ENCODE assay signal across 10 mouse cellular contexts in the genomic region with DNA sequence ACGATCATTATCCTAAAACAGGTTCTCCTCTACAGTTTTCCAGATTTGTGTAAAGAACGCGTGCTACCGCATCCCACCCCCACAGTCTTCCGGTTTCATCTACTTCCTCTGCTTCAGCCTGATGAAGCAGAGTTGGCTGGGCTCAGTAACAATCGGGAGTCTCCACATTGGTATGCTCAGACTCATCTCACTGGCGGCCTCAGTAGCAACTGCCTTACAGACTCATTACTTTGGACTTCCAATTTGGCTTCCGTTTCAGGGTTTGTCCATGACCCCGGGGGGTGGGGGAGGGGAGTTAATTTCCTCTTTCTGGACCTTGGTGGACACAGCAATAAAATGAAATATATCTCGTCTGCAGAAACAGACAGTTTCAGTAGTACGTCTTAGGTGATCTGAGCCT. TPM values are rescaled to one million over a fixed set of nuclear protein-coding genes. Genes with fewer than 3 reads are reported as not detected.
DNase-seq lines count a peak whose midpoint lies in the region; ATAC-seq and TF ChIP-seq lines count a peak whose summit lies in the region.
"Had no signal": no experiment of that assay in that cellular context is flagged by ENCODE, and none has a peak within 500 bp of the region (broad histone marks: within the 10 kb centered on the region; RNA-seq: fewer than 3 reads in every experiment).

No protein-coding gene starts in this region.

- ATAC-seq in intestine, embryonic 15.5 days, result no peak
- no peak for ATAC-seq in intestine, postnatal 0 days
- no peak for ATAC-seq in embryonic facial prominence, embryonic 13.5 days (ENCODE audit: insufficient number of reproducible peaks, insufficient read depth, low FRiP score, low TSS enrichment, low read depth)
- ATAC-seq in limb, embryonic 11.5 days (ENCODE audit: insufficient number of reproducible peaks, low FRiP score, low TSS enrichment, low read depth), result no peak
- ATAC-seq in midbrain, embryonic 15.5 days (replicated peaks), result no peak
- ATAC-seq: forebrain, embryonic 13.5 days had no signal

- peak overlapping the region; percentile 6; the same call in 1 of the 2 replicates for H3K4me2 ChIP-seq in intestine, embryonic 15.5 days (replicated peaks)
- no peak overlapping the region for H3K4me2 ChIP-seq in intestine, postnatal 0 days (replicated peaks; ENCODE audit: low read depth)
- H3K4me2 ChIP-seq in embryonic facial prominence, embryonic 13.5 days, result peak overlapping the region; percentile 7
- no peak overlapping the region for H3K4me2 ChIP-seq in limb, embryonic 11.5 days (ENCODE audit: low read depth, severe bottlenecking)
- H3K4me2 ChIP-seq in midbrain, embryonic 15.5 days, result no peak overlapping the region
- H3K4me2 ChIP-seq: forebrain, embryonic 13.5 days; liver, embryonic 13.5 days had no signal

- H3K27ac ChIP-seq in intestine, embryonic 15.5 days, result no peak overlapping the region
- H3K27ac ChIP-seq in intestine, postnatal 0 days (ENCODE audit: low read depth, low read length), result no peak overlapping the region
- H3K27ac ChIP-seq in embryonic facial prominence, embryonic 13.5 days, result no peak overlapping the region
- H3K27ac ChIP-seq in limb, embryonic 11.5 days (replicated peaks; ENCODE audit: low read depth, low read length), result no peak overlapping the region
- no peak overlapping the region for H3K27ac ChIP-seq in midbrain, embryonic 15.5 days
- H3K27ac ChIP-seq: forebrain, embryonic 13.5 days; liver, embryonic 13.5 days had no signal

- DNase-seq in Muller cell, postnatal 12 days (ENCODE audit: inconsistent ontology term), result peak; percentile 90
- DNase-seq in limb, embryonic 11.5 days (ENCODE audit: low spot score), result peak; percentile 44
- no peak for DNase-seq in thymus, postnatal 36 days
- no peak for DNase-seq in retina, postnatal 1 day
- DNase-seq: liver, embryonic 13.5 days had no signal

- no peaks in the 10 kb centered on the region for H3K27me3 ChIP-seq in intestine, embryonic 15.5 days (replicated peaks)
- H3K27me3 ChIP-seq in intestine, postnatal 0 days (replicated peaks; ENCODE audit: control insufficient read depth, insufficient read depth, low read length), result no peaks in the 10 kb centered on the region
- no peaks in the 10 kb centered on the region for H3K27me3 ChIP-seq in embryonic facial prominence, embryonic 13.5 days
- no peaks in the 10 kb centered on the region for H3K27me3 ChIP-seq in limb, embryonic 11.5 days (ENCODE audit: control insufficient read depth, insufficient read depth, low read length)
- no peaks in the 10 kb centered on the region for H3K27me3 ChIP-seq in midbrain, embryonic 15.5 days (replicated peaks)
- H3K27me3 ChIP-seq: forebrain, embryonic 13.5 days; liver, embryonic 13.5 days had no signal

- no peak overlapping the region for H3K9ac ChIP-seq in intestine, embryonic 15.5 days
- no peak overlapping the region for H3K9ac ChIP-seq in intestine, postnatal 0 days (ENCODE audit: low read depth, low read length)
- H3K9ac ChIP-seq in embryonic facial prominence, embryonic 13.5 days, result no peak overlapping the region
- H3K9ac ChIP-seq in limb, embryonic 11.5 days (ENCODE audit: low read length), result no peak overlapping the region
- H3K9ac ChIP-seq in midbrain, embryonic 15.5 days, result no peak overlapping the region
- H3K9ac ChIP-seq: forebrain, embryonic 13.5 days; liver, embryonic 13.5 days had no signal

- WGBS in intestine, embryonic 15.5 days, result 44% methylated on average over 11 of the region's 11 CpGs
- 52% methylated on average over 11 of the region's 11 CpGs for WGBS in intestine, postnatal 0 days
- 47% methylated on average over 11 of the region's 11 CpGs for WGBS in embryonic facial prominence, embryonic 13.5 days
- 40% methylated on average over 11 of the region's 11 CpGs for WGBS in limb, embryonic 11.5 days
- 72% methylated on average over 11 of the region's 11 CpGs for WGBS in midbrain, embryonic 15.5 days

- no peak overlapping the region for H3K4me3 ChIP-seq in intestine, embryonic 15.5 days (replicated peaks)
- H3K4me3 ChIP-seq in intestine, postnatal 0 days (ENCODE audit: low read depth, low read length), result no peak overlapping the region
- no peak overlapping the region for H3K4me3 ChIP-seq in embryonic facial prominence, embryonic 13.5 days
- H3K4me3 ChIP-seq in limb, embryonic 11.5 days (ENCODE audit: low read depth, low read length), result no peak overlapping the region
- H3K4me3 ChIP-seq in midbrain, embryonic 15.5 days, result no peak overlapping the region
- H3K4me3 ChIP-seq: forebrain, embryonic 13.5 days; liver, embryonic 13.5 days had no signal

- 0 out of 2 replicates have a peak, but pooled peaks cover 2% of the 10 kb centered on the region for H3K4me1 ChIP-seq in intestine, embryonic 15.5 days (replicated peaks)
- no peaks in the 10 kb centered on the region for H3K4me1 ChIP-seq in intestine, postnatal 0 days (replicated peaks; ENCODE audit: control insufficient read depth, insufficient read depth, low read length)
- H3K4me1 ChIP-seq in embryonic facial prominence, embryonic 13.5 days, result 0 out of 2 replicates have a peak, but pooled peaks cover 3% of the 10 kb centered on the region
- 0 out of 2 replicates have a peak, but pooled peaks cover 3% of the 10 kb centered on the region for H3K4me1 ChIP-seq in limb, embryonic 11.5 days (ENCODE audit: control insufficient read depth, insufficient read depth, low read length)
- H3K4me1 ChIP-seq in midbrain, embryonic 15.5 days, result no peaks in the 10 kb centered on the region
- H3K4me1 ChIP-seq: forebrain, embryonic 13.5 days; liver, embryonic 13.5 days had no signal

- no peak for TF ChIP-seq CTCF in intestine, postnatal 0 days (IDR thresholded peaks at IDR 0.05; ENCODE audit: low read depth)

- H3K36me3 ChIP-seq in intestine, embryonic 15.5 days, result no peaks in the 10 kb centered on the region
- H3K36me3 ChIP-seq in intestine, postnatal 0 days (ENCODE audit: control insufficient read depth, insufficient read depth), result no peaks in the 10 kb centered on the region
- no peaks in the 10 kb centered on the region for H3K36me3 ChIP-seq in embryonic facial prominence, embryonic 13.5 days
- H3K36me3 ChIP-seq in limb, embryonic 11.5 days (ENCODE audit: control insufficient read depth, insufficient read depth, low read length), result no peaks in the 10 kb centered on the region
- H3K36me3 ChIP-seq in midbrain, embryonic 15.5 days (replicated peaks), result no peaks in the 10 kb centered on the region
- H3K36me3 ChIP-seq: liver, embryonic 13.5 days had no signal

- no peaks in the 10 kb centered on the region for H3K9me3 ChIP-seq in intestine, embryonic 15.5 days
- H3K9me3 ChIP-seq in intestine, postnatal 0 days (ENCODE audit: control insufficient read depth), result no peaks in the 10 kb centered on the region
- H3K9me3 ChIP-seq in embryonic facial prominence, embryonic 13.5 days, result no peaks in the 10 kb centered on the region
- no peaks in the 10 kb centered on the region for H3K9me3 ChIP-seq in limb, embryonic 11.5 days (ENCODE audit: control insufficient read depth, low read length)
- H3K9me3 ChIP-seq in midbrain, embryonic 15.5 days, result no peaks in the 10 kb centered on the region
- H3K9me3 ChIP-seq: forebrain, embryonic 13.5 days; liver, embryonic 13.5 days had no signal

RNA-seq across cellular contexts. Expression of gene Gm12166, which starts 12.8 kb away (rescaled TPM):
- 5.2 and 7.3 TPM in 2 replicates for polyA plus RNA-seq in intestine, embryonic 15.5 days (2015; fragmentation: Nextera tagmentation; extraction: Ambion mirVana)
- polyA plus RNA-seq in intestine, postnatal 0 days (2015; fragmentation: Nextera tagmentation; extraction: Ambion mirVana), result 9.5 and 10.2 TPM in 2 replicates
- polyA plus RNA-seq in embryonic facial prominence, embryonic 13.5 days (2015; fragmentation: Nextera tagmentation; extraction: Ambion mirVana), result 3.1 and 5.8 TPM in 2 replicates
- 3.4 and 4.8 TPM in 2 replicates for polyA plus RNA-seq in limb, embryonic 11.5 days (2014; fragmentation: Nextera tagmentation; extraction: Ambion mirVana)
- 4.0 and 5.4 TPM in 2 replicates for polyA plus RNA-seq in midbrain, embryonic 15.5 days (2015; fragmentation: Nextera tagmentation; extraction: Ambion mirVana)

RNA-seq across cellular contexts. Expression of gene Adam19, which starts 16.5 kb away (rescaled TPM):
- 16.5 and 16.6 TPM in 2 replicates for polyA plus RNA-seq in intestine, embryonic 15.5 days (2015; fragmentation: Nextera tagmentation; extraction: Ambion mirVana)
- 4.0 and 4.5 TPM in 2 replicates for polyA plus RNA-seq in intestine, postnatal 0 days (2015; fragmentation: Nextera tagmentation; extraction: Ambion mirVana)
- polyA plus RNA-seq in embryonic facial prominence, embryonic 13.5 days (2015; fragmentation: Nextera tagmentation; extraction: Ambion mirVana), result 9.7 and 10.0 TPM in 2 replicates
- polyA plus RNA-seq in limb, embryonic 11.5 days (2014; fragmentation: Nextera tagmentation; extraction: Ambion mirVana), result 11.0 and 12.1 TPM in 2 replicates
- polyA plus RNA-seq in midbrain, embryonic 15.5 days (2015; fragmentation: Nextera tagmentation; extraction: Ambion mirVana), result 11.3 and 12.2 TPM in 2 replicates

RNA-seq across cellular contexts. Expression of gene Sox30, which starts 59.2 kb away (rescaled TPM):
- 0.09 and 0.18 TPM in 2 replicates for polyA plus RNA-seq in intestine, embryonic 15.5 days (2015; fragmentation: Nextera tagmentation; extraction: Ambion mirVana)
- polyA plus RNA-seq in intestine, postnatal 0 days (2015; fragmentation: Nextera tagmentation; extraction: Ambion mirVana), result 0.05 and 0.16 TPM in 2 replicates
- polyA plus RNA-seq in embryonic facial prominence, embryonic 13.5 days (2015; fragmentation: Nextera tagmentation; extraction: Ambion mirVana), result 0.11 TPM in 1 of 2 replicates, not detected in the other
- 0.20 and 0.23 TPM in 2 replicates for polyA plus RNA-seq in limb, embryonic 11.5 days (2014; fragmentation: Nextera tagmentation; extraction: Ambion mirVana)
- polyA plus RNA-seq in midbrain, embryonic 15.5 days (2015; fragmentation: Nextera tagmentation; extraction: Ambion mirVana), result 0.18 and 0.23 TPM in 2 replicates
- polyA plus RNA-seq: forebrain, embryonic 13.5 days; liver, embryonic 13.5 days had no signal

Comparison
In these comparisons a context has a peak if more than half of its experiments do, and no peak if none do; other contexts are left out.
1. H3K4me2 ChIP-seq: peak in intestine, embryonic 15.5 days (single experiment) and embryonic facial prominence, embryonic 13.5 days (single experiment); none in intestine, postnatal 0 days (single experiment), limb, embryonic 11.5 days (single experiment) and midbrain, embryonic 15.5 days (single experiment).
2. DNase-seq: peak in Muller cell, postnatal 12 days (single experiment) and limb, embryonic 11.5 days (single experiment); none in thymus, postnatal 36 days (0 of 2) and retina, postnatal 1 day (single experiment).